In the genomic region with DNA sequence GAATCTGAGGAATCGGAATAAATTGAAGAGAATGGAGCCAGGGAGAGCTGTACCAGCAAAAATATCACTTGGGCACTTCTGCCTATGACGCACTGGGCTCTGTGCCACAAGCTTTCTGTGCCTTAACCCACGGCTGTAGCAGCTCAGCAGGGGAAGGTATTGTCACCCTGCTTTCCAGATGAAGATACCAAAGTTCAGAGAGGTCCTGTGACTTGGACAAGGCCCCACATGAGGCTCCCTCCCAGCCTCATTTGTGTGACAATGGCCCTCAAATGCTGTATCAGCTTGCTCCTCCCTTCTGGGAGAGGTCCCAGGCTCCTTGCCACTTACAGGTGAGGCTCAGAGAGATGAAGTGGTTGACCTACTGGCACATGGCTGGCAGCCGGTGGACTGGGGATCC, we compare ENCODE assay signal across 8 mouse cellular contexts. TPM values are rescaled to one million over a fixed set of nuclear protein-coding genes. Genes with fewer than 3 reads are reported as not detected.
DNase-seq lines count a peak whose midpoint lies in the region; ATAC-seq and TF ChIP-seq lines count a peak whose summit lies in the region.

No protein-coding gene starts in this region.

- H3K4me1 ChIP-seq in embryonic facial prominence, embryonic 11.5 days (ENCODE audit: control insufficient read depth, insufficient read depth, low read length) = peaks cover 2% of the 10 kb centered on the region; the same call in 1 of the 2 replicates
- H3K4me1 ChIP-seq in hindbrain, postnatal 0 days (ENCODE audit: insufficient read depth, low read length) = peaks cover 15% of the 10 kb centered on the region
- peaks cover 6% of the 10 kb centered on the region for H3K4me1 ChIP-seq in lung, embryonic 16.5 days (replicated peaks; ENCODE audit: control insufficient read depth, insufficient read depth, low read length)

- 43% methylated on average over 4 of the region's 4 CpGs for WGBS in embryonic facial prominence, embryonic 11.5 days
- 15% methylated on average over 4 of the region's 4 CpGs for WGBS in hindbrain, postnatal 0 days
- WGBS in lung, embryonic 16.5 days = 30% methylated on average over 4 of the region's 4 CpGs

- ATAC-seq in embryonic facial prominence, embryonic 11.5 days (replicated peaks; ENCODE audit: insufficient number of reproducible peaks, low FRiP score, low TSS enrichment, low read depth) = no peak
- ATAC-seq in hindbrain, postnatal 0 days = no peak
- no peak for ATAC-seq in lung, embryonic 16.5 days (ENCODE audit: low read depth)

- TF ChIP-seq CTCF in layer of hippocampus, adult 2 months (conservative IDR thresholded peaks at IDR 0.05) = no peak
- TF ChIP-seq CTCF in hindbrain, postnatal 0 days (IDR thresholded peaks at IDR 0.05; ENCODE audit: low read depth) = no peak

- H3K4me2 ChIP-seq in embryonic facial prominence, embryonic 11.5 days (ENCODE audit: low read depth, low read length) = peak overlapping the region; percentile 90; the same call in 1 of the 2 replicates
- peak overlapping the region; percentile 86 for H3K4me2 ChIP-seq in hindbrain, postnatal 0 days (ENCODE audit: low read depth, low read length)
- peak overlapping the region; percentile 77 for H3K4me2 ChIP-seq in lung, embryonic 16.5 days (ENCODE audit: low read depth, low read length)

- H3K36me3 ChIP-seq in embryonic facial prominence, embryonic 11.5 days (replicated peaks; ENCODE audit: control insufficient read depth, insufficient read depth, low read depth, low read length) = no peaks in the 10 kb centered on the region
- H3K36me3 ChIP-seq in hindbrain, postnatal 0 days (ENCODE audit: insufficient read depth, low read length) = no peaks in the 10 kb centered on the region
- no peaks in the 10 kb centered on the region; the same call in 1 of the 2 replicates for H3K36me3 ChIP-seq in lung, embryonic 16.5 days (ENCODE audit: control insufficient read depth, insufficient read depth, low read length)

- H3K4me3 ChIP-seq in layer of hippocampus, adult 2 months = peak overlapping the region; percentile 88
- H3K4me3 ChIP-seq in embryonic facial prominence, embryonic 11.5 days (ENCODE audit: low read depth, low read length) = no peak overlapping the region
- no peak overlapping the region for H3K4me3 ChIP-seq in hindbrain, postnatal 0 days (ENCODE audit: low read length)
- H3K4me3 ChIP-seq in lung, embryonic 16.5 days (ENCODE audit: low read length) = peak overlapping the region; percentile 79; the same call in 1 of the 2 replicates

- no peak for DNase-seq in layer of hippocampus, adult 2 months (ENCODE audit: low spot score in 2 of 2)
- DNase-seq in layer of hippocampus, adult 9-10 months (ENCODE audit: low spot score) = no peak
- no peak for DNase-seq in embryonic facial prominence, embryonic 11.5 days (ENCODE audit: low spot score)
- no peak for DNase-seq in hindbrain, postnatal 0 days (ENCODE audit: low spot score)
- DNase-seq in urinary bladder, postnatal 25 days (ENCODE audit: low spot score) = no peak
- no peak for DNase-seq in cerebellum, postnatal 14 days
- no peak for DNase-seq in cerebellum, adult 18-20 months

- no peaks in the 10 kb centered on the region for H3K9me3 ChIP-seq in embryonic facial prominence, embryonic 11.5 days (replicated peaks; ENCODE audit: control insufficient read depth, low read length)
- H3K9me3 ChIP-seq in hindbrain, postnatal 0 days (ENCODE audit: low read length) = no peaks in the 10 kb centered on the region
- H3K9me3 ChIP-seq in lung, embryonic 16.5 days (ENCODE audit: control insufficient read depth, low read length) = no peaks in the 10 kb centered on the region

- no peaks in the 10 kb centered on the region for H3K27me3 ChIP-seq in embryonic facial prominence, embryonic 11.5 days (ENCODE audit: control insufficient read depth, insufficient read depth, low read length)
- no peaks in the 10 kb centered on the region for H3K27me3 ChIP-seq in hindbrain, postnatal 0 days (ENCODE audit: insufficient read depth, low read length)
- H3K27me3 ChIP-seq in lung, embryonic 16.5 days (ENCODE audit: control insufficient read depth, insufficient read depth, low read depth, low read length) = no peaks in the 10 kb centered on the region

- H3K27ac ChIP-seq in layer of hippocampus, adult 2 months = peak overlapping the region; percentile 98
- H3K27ac ChIP-seq in embryonic facial prominence, embryonic 11.5 days (replicated peaks; ENCODE audit: low read depth, low read length) = no peak overlapping the region
- no peak overlapping the region for H3K27ac ChIP-seq in hindbrain, postnatal 0 days
- no peak overlapping the region for H3K27ac ChIP-seq in lung, embryonic 16.5 days (ENCODE audit: low read length)

- no peak overlapping the region for H3K9ac ChIP-seq in embryonic facial prominence, embryonic 11.5 days (replicated peaks; ENCODE audit: low read length)
- H3K9ac ChIP-seq in hindbrain, postnatal 0 days (replicated peaks; ENCODE audit: low read length) = no peak overlapping the region
- H3K9ac ChIP-seq in lung, embryonic 16.5 days (ENCODE audit: low read length) = peak overlapping the region; percentile 83; the same call in 1 of the 2 replicates

RNA-seq across cellular contexts. Expression of a gene that starts 15.8 kb away (rescaled TPM):
- total RNA-seq in layer of hippocampus, adult 2 months (2021) = 100 to 1,000 TPM; 163 to 164 TPM
- polyA plus RNA-seq in embryonic facial prominence, embryonic 11.5 days (2014; fragmentation: Nextera tagmentation; extraction: Ambion mirVana) = 5.3 and 6.8 TPM in 2 replicates
- 20.7 and 21.0 TPM in 2 replicates for total RNA-seq in hindbrain, postnatal 0 days (2014; rRNA removed)
- 13.1 and 13.3 TPM in 2 replicates for polyA plus RNA-seq in hindbrain, postnatal 0 days (2015; fragmentation: Nextera tagmentation; extraction: Ambion mirVana)
- 23.3 and 24.1 TPM in 2 replicates for polyA plus RNA-seq in lung, embryonic 16.5 days (2015; fragmentation: Nextera tagmentation; extraction: Ambion mirVana)

RNA-seq across cellular contexts. Expression of a gene that starts 27.6 kb away (rescaled TPM):
- total RNA-seq in layer of hippocampus, adult 2 months (2021) = 10 to 100 TPM; 22.7 to 48.4 TPM
- polyA plus RNA-seq in embryonic facial prominence, embryonic 11.5 days (2014; fragmentation: Nextera tagmentation; extraction: Ambion mirVana) = 0.21 and 0.75 TPM in 2 replicates
- 0.22 and 1.6 TPM in 2 replicates for total RNA-seq in hindbrain, postnatal 0 days (2014; rRNA removed)
- polyA plus RNA-seq in hindbrain, postnatal 0 days (2015; fragmentation: Nextera tagmentation; extraction: Ambion mirVana) = 0.48 and 0.62 TPM in 2 replicates
- polyA plus RNA-seq in lung, embryonic 16.5 days (2015; fragmentation: Nextera tagmentation; extraction: Ambion mirVana) = 1.6 and 2.4 TPM in 2 replicates

RNA-seq across cellular contexts. Expression of a gene that starts 49.0 kb away (rescaled TPM):
- 10 to 100 TPM; 19.9 to 21.0 TPM for total RNA-seq in layer of hippocampus, adult 2 months (2021)
- 28.3 and 31.4 TPM in 2 replicates for polyA plus RNA-seq in embryonic facial prominence, embryonic 11.5 days (2014; fragmentation: Nextera tagmentation; extraction: Ambion mirVana)
- total RNA-seq in hindbrain, postnatal 0 days (2014; rRNA removed) = 33.0 and 39.4 TPM in 2 replicates
- 17.1 and 17.9 TPM in 2 replicates for polyA plus RNA-seq in hindbrain, postnatal 0 days (2015; fragmentation: Nextera tagmentation; extraction: Ambion mirVana)
- polyA plus RNA-seq in lung, embryonic 16.5 days (2015; fragmentation: Nextera tagmentation; extraction: Ambion mirVana) = 21.4 and 22.7 TPM in 2 replicates

RNA-seq across cellular contexts. Expression of a gene that starts 49.8 kb away (rescaled TPM):
- total RNA-seq in layer of hippocampus, adult 2 months (2021) = under 1 TPM; 0.69 to 0.76 TPM
- polyA plus RNA-seq in embryonic facial prominence, embryonic 11.5 days (2014; fragmentation: Nextera tagmentation; extraction: Ambion mirVana) = 0.25 and 0.55 TPM in 2 replicates
- total RNA-seq in hindbrain, postnatal 0 days (2014; rRNA removed) = 0.42 and 0.93 TPM in 2 replicates
- polyA plus RNA-seq in hindbrain, postnatal 0 days (2015; fragmentation: Nextera tagmentation; extraction: Ambion mirVana) = 1.7 TPM in 2 replicates
- 0.59 and 0.74 TPM in 2 replicates for polyA plus RNA-seq in lung, embryonic 16.5 days (2015; fragmentation: Nextera tagmentation; extraction: Ambion mirVana)

Comparison
In these comparisons a context has a peak if more than half of its experiments do, and no peak if none do; other contexts are left out.
1. H3K4me3 ChIP-seq: peak in layer of hippocampus, adult 2 months (single experiment) and lung, embryonic 16.5 days (single experiment); none in embryonic facial prominence, embryonic 11.5 days (single experiment) and hindbrain, postnatal 0 days (single experiment).
2. Peak in every context shown above with its lines, with median percentiles within 50 percentile points of each other: H3K4me2 ChIP-seq.